Mouse (Mus musculus) neural tube, embryonic 11.5 days (tissue): ENCODE results near the gene Atp1a3. TPM values are rescaled to one million over a fixed set of nuclear protein-coding genes. Genes with fewer than 3 reads are reported as not detected.

ENCODE experiments used
- ATAC-seq: fragments of 200-750 bp; cut with Nextera tagmentation; 2 replicates; pipeline ENCODE4 v1.8.0; 2017; ENCODE audit warnings: moderate number of reproducible peaks, mild to moderate bottlenecking, moderate TSS enrichment, moderate library complexity; ENCODE audit not compliant: insufficient read depth, low FRiP score, low TSS enrichment
- DNase-seq: peaks from one replicate; pipeline ENCODE4 v3.0.0-alpha.2; 2015; ENCODE audit warnings: low spot score
- H3K27ac ChIP-seq: fragments of 300-500 bp; sonication (generic); 2 replicates; pipeline ENCODE4 v1.5.1; 2014; ENCODE audit warnings: low read depth, mild to moderate bottlenecking, low read length
- H3K27me3 ChIP-seq: fragments of 300-500 bp; sonication (generic); 2 replicates; pipeline ENCODE4 v1.6.1; 2014; ENCODE audit warnings: mild to moderate bottlenecking, low read length, mixed read lengths; ENCODE audit not compliant: control insufficient read depth, insufficient read depth
- H3K36me3 ChIP-seq: fragments of 300-500 bp; sonication (generic); 2 replicates; pipeline ENCODE4 v1.6.1; 2014; ENCODE audit warnings: mild to moderate bottlenecking, low read length, moderate library complexity, mixed read lengths; ENCODE audit not compliant: control insufficient read depth, insufficient read depth
- H3K4me1 ChIP-seq: fragments of 300-500 bp; sonication (generic); 2 replicates; pipeline ENCODE4 v1.6.1; 2014; ENCODE audit warnings: low read length, mixed read lengths; ENCODE audit not compliant: control insufficient read depth, insufficient read depth
- H3K4me2 ChIP-seq: fragments of 300-500 bp; sonication (generic); 2 replicates; pipeline ENCODE4 v1.6.1; 2014; ENCODE audit warnings: low read depth, mild to moderate bottlenecking, moderate library complexity
- H3K4me3 ChIP-seq: fragments of 300-500 bp; sonication (generic); 2 replicates; pipeline ENCODE4 v1.5.1; 2014; ENCODE audit warnings: low read depth, low read length
- H3K9ac ChIP-seq: fragments of 300-500 bp; sonication (generic); 2 replicates; pipeline ENCODE4 v1.6.1; 2014; ENCODE audit warnings: mild to moderate bottlenecking, low read length
- H3K9me3 ChIP-seq: fragments of 300-500 bp; sonication (generic); 2 replicates; pipeline ENCODE4 v1.6.1; 2016; ENCODE audit warnings: low read length; ENCODE audit not compliant: control insufficient read depth
- WGBS: fragments of 180-500 bp; shearing (Covaris S2); extraction: QIAGEN DNeasy Blood & Tissue Kit; methylation state at CpG from one replicate; pipeline ENCODE4 v1.1.7; 2014; 5-methylcytosine and 5-hydroxymethylcytosine counted together
- polyA plus RNA-seq: library from polyadenylated mRNA; unstranded; fragments of >200 nt; fragmentation: Nextera tagmentation; extraction: Ambion mirVana; gene quantifications from 2 replicates; pipeline ENCODE4 v1.2.1, GENCODE M21; 2014

The Atp1a3 gene
- polyA plus RNA-seq, 1 experiment from 2014 or later, result 59.9 TPM

GRCm38 (mm10) chr7:25007609-25008374 lies 2.0 kb upstream of the Atp1a3 start:
- H3K36me3 ChIP-seq, result no peaks in the 10 kb centered on the region
- H3K4me1 ChIP-seq, result peaks cover 23% of the 10 kb centered on the region
- no peak overlapping the region for H3K4me3 ChIP-seq
- no peaks in the 10 kb centered on the region for H3K9me3 ChIP-seq
- ATAC-seq (peak; percentile 25; the same call in 1 of the 2 replicates), DNase-seq (peak; percentile 74)
- WGBS, result 17% methylated on average over 8 of the region's 8 CpGs
- H3K27me3 ChIP-seq, result peaks cover 66% of the 10 kb centered on the region
- H3K27ac ChIP-seq, result peak overlapping the region; percentile 87
- H3K9ac ChIP-seq, result no peak overlapping the region
- no peak overlapping the region; the same call in 1 of the 2 replicates for H3K4me2 ChIP-seq

- Histone ChIP-seq H3K4me3 (no peak overlapping the region), H3K27me3 (peaks cover 65% of the 10 kb centered on the region), H3K36me3 (no peaks in the 10 kb centered on the region), H3K9ac (no peak overlapping the region), H3K27ac (no peak overlapping the region), H3K4me1 (peaks cover 23% of the 10 kb centered on the region), H3K4me2 (no peak overlapping the region), H3K9me3 (no peaks in the 10 kb centered on the region)
- no peak for ATAC-seq
- 84% methylated on average over 12 of the region's 12 CpGs for WGBS
- no peak for DNase-seq
Observed at GRCm38 (mm10) chr7:25006586-25007364, 1.0 kb upstream of the Atp1a3 start.

GRCm38 (mm10) chr7:25006171-25006570 lies 413 bp upstream of the Atp1a3 start:
- no peak; the same call in 1 of the 2 replicates for ATAC-seq
- Histone ChIP-seq H3K27me3 (peaks cover 59% of the 10 kb centered on the region), H3K9ac (peak overlapping the region; percentile 68; the same call in 1 of the 2 replicates), H3K4me2 (peak overlapping the region; percentile 88), H3K4me3 (peak overlapping the region; percentile 53), H3K27ac (no peak overlapping the region), H3K4me1 (peaks cover 23% of the 10 kb centered on the region), H3K36me3 (no peaks in the 10 kb centered on the region), H3K9me3 (no peaks in the 10 kb centered on the region)
- 71% methylated on average over 3 of the region's 3 CpGs for WGBS
- DNase-seq, result no peak

GRCm38 (mm10) chr7:25004806-25005205 lies 952 bp downstream of the Atp1a3 start:
- DNase-seq, result no peak
- H3K36me3 ChIP-seq, result no peaks in the 10 kb centered on the region
- ATAC-seq, result no peak
- peaks cover 47% of the 10 kb centered on the region for H3K27me3 ChIP-seq
- H3K4me3 ChIP-seq, result peak overlapping the region; percentile 53
- peaks cover 17% of the 10 kb centered on the region; the same call in 1 of the 2 replicates for H3K4me1 ChIP-seq
- peak overlapping the region; percentile 68 for H3K9ac ChIP-seq
- no peak overlapping the region for H3K27ac ChIP-seq
- WGBS, result 60% methylated on average over 6 of the region's 9 CpGs
- H3K4me2 ChIP-seq, result peak overlapping the region; percentile 88
- H3K9me3 ChIP-seq, result no peaks in the 10 kb centered on the region

- WGBS, result 88% methylated on average over 8 of the region's 8 CpGs
- ATAC-seq (no peak), DNase-seq (no peak)
- Histone ChIP-seq H3K4me2 (peak overlapping the region; percentile 88; the same call in 1 of the 2 replicates), H3K9ac (no peak overlapping the region), H3K36me3 (no peaks in the 10 kb centered on the region), H3K9me3 (no peaks in the 10 kb centered on the region), H3K27me3 (peaks cover 38% of the 10 kb centered on the region), H3K4me1 (peaks cover 15% of the 10 kb centered on the region; the same call in 1 of the 2 replicates), H3K27ac (no peak overlapping the region), H3K4me3 (no peak overlapping the region)
Observed at GRCm38 (mm10) chr7:25003820-25004388, 1.9 kb downstream of the Atp1a3 start.

GRCm38 (mm10) chr7:25003291-25003690 lies 2.5 kb downstream of the Atp1a3 start:
- Histone ChIP-seq H3K4me2 (no peak overlapping the region), H3K27ac (no peak overlapping the region)

GRCm38 (mm10) chr7:25000711-25001110 lies 5.0 kb downstream of the Atp1a3 start:
- peaks cover 8% of the 10 kb centered on the region; the same call in 1 of the 2 replicates for H3K27me3 ChIP-seq
- 74% methylated on average over 12 of the region's 12 CpGs for WGBS
- H3K4me2 ChIP-seq, result no peak overlapping the region
- no peaks in the 10 kb centered on the region for H3K9me3 ChIP-seq
- ATAC-seq (no peak), DNase-seq (no peak)
- H3K4me1 ChIP-seq, result peaks cover 8% of the 10 kb centered on the region; the same call in 1 of the 2 replicates
- H3K4me3 ChIP-seq, result no peak overlapping the region
- H3K36me3 ChIP-seq, result no peaks in the 10 kb centered on the region
- no peak overlapping the region for H3K27ac ChIP-seq
- H3K9ac ChIP-seq, result no peak overlapping the region

More at GRCm38 (mm10) chr7:25003291-25003690, 2.5 kb downstream of the Atp1a3 start:
- no peaks in the 10 kb centered on the region for H3K9me3 ChIP-seq
- H3K9ac ChIP-seq, result no peak overlapping the region
- peaks cover 15% of the 10 kb centered on the region; the same call in 1 of the 2 replicates for H3K4me1 ChIP-seq
- 62% methylated on average over 11 of the region's 11 CpGs for WGBS
- ATAC-seq (no peak), DNase-seq (no peak)
- no peaks in the 10 kb centered on the region for H3K36me3 ChIP-seq
- peaks cover 32% of the 10 kb centered on the region for H3K27me3 ChIP-seq
- H3K4me3 ChIP-seq, result no peak overlapping the region

GRCm38 (mm10) chr7:25000211-25000610 lies 5.5 kb downstream of the Atp1a3 start:
- H3K9ac ChIP-seq, result no peak overlapping the region
- peaks cover 5% of the 10 kb centered on the region; the same call in 1 of the 2 replicates for H3K27me3 ChIP-seq
- ATAC-seq (no peak), DNase-seq (no peak)
- 78% methylated on average over 7 of the region's 7 CpGs for WGBS
- H3K4me1 ChIP-seq, result peaks cover 6% of the 10 kb centered on the region; the same call in 1 of the 2 replicates
- H3K4me2 ChIP-seq, result no peak overlapping the region
- H3K27ac ChIP-seq, result no peak overlapping the region
- H3K36me3 ChIP-seq, result no peaks in the 10 kb centered on the region
- no peaks in the 10 kb centered on the region for H3K9me3 ChIP-seq
- H3K4me3 ChIP-seq, result no peak overlapping the region
